Comparison of ENCODE assay signal across 14 mouse cellular contexts in the genomic region with DNA sequence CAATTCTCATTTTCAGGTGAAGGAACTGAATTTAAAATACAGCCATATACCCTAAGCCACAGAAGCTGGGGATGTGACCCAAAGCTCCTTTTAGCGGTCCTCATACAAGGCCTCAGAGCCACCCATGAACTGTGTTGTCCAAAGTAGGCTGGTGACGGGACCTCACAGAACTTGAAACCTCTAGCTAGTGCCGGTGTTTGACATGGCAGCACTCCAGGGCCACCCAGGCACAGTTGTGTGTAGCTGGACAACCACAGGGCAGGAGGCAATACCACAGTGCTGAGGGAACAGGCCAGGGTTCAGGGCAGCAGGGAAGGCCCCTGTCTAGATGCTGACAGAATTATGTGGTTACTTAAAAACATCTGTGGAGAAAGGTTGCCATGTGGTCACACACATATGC.
DNase-seq lines count a peak whose midpoint lies in the region; ATAC-seq lines count a peak whose summit lies in the region.
"Had no signal": no experiment of that assay in that cellular context is flagged by ENCODE, and none has a peak within 500 bp of the region (broad histone marks: within the 10 kb centered on the region; RNA-seq: fewer than 3 reads in every experiment).

No protein-coding gene starts in this region.

- no peaks in the 10 kb centered on the region for H3K9me3 ChIP-seq in liver, embryonic 11.5 days (ENCODE audit: control insufficient read depth, low read length)
- no peaks in the 10 kb centered on the region for H3K9me3 ChIP-seq in liver, embryonic 15.5 days (replicated peaks)
- H3K9me3 ChIP-seq in forebrain, embryonic 12.5 days, result no peaks in the 10 kb centered on the region
- H3K9me3 ChIP-seq: midbrain, embryonic 12.5 days had no signal

- H3K9ac ChIP-seq in liver, embryonic 11.5 days (ENCODE audit: low read depth, low read length), result no peak overlapping the region
- no peak overlapping the region for H3K9ac ChIP-seq in liver, embryonic 15.5 days
- no peak overlapping the region for H3K9ac ChIP-seq in forebrain, embryonic 12.5 days
- H3K9ac ChIP-seq: midbrain, embryonic 12.5 days had no signal

- no peak overlapping the region for H3K4me2 ChIP-seq in liver, embryonic 11.5 days
- H3K4me2 ChIP-seq in liver, embryonic 15.5 days, result no peak overlapping the region
- H3K4me2 ChIP-seq in forebrain, embryonic 12.5 days, result no peak overlapping the region
- H3K4me2 ChIP-seq: midbrain, embryonic 12.5 days had no signal

- peaks cover 9% of the 10 kb centered on the region for H3K4me1 ChIP-seq in liver, embryonic 11.5 days (replicated peaks; ENCODE audit: control insufficient read depth, insufficient read depth, low read length)
- H3K4me1 ChIP-seq in liver, embryonic 15.5 days (replicated peaks), result no peaks in the 10 kb centered on the region
- H3K4me1 ChIP-seq in forebrain, embryonic 12.5 days, result peaks cover 16% of the 10 kb centered on the region

- H3K27me3 ChIP-seq in liver, embryonic 11.5 days (replicated peaks; ENCODE audit: control insufficient read depth, insufficient read depth, low read length), result no peaks in the 10 kb centered on the region
- no peaks in the 10 kb centered on the region for H3K27me3 ChIP-seq in liver, embryonic 15.5 days
- no peaks in the 10 kb centered on the region for H3K27me3 ChIP-seq in forebrain, embryonic 12.5 days
- H3K27me3 ChIP-seq: Patski had no signal

- no peak for ATAC-seq in liver, embryonic 11.5 days (replicated peaks; ENCODE audit: low FRiP score)
- peak; percentile 68 for ATAC-seq in liver, embryonic 15.5 days (ENCODE audit: insufficient read depth)
- ATAC-seq in cerebellum, adult (ENCODE audit: insufficient number of reproducible peaks, low FRiP score, low TSS enrichment), result no peak
- ATAC-seq in forebrain, embryonic 12.5 days (ENCODE audit: low FRiP score), result no peak
- ATAC-seq: Patski had no signal

- H3K4me3 ChIP-seq in liver, embryonic 11.5 days (ENCODE audit: low read depth, low read length), result no peak overlapping the region
- no peak overlapping the region for H3K4me3 ChIP-seq in liver, embryonic 15.5 days (replicated peaks)
- H3K4me3 ChIP-seq in forebrain, embryonic 12.5 days (replicated peaks), result no peak overlapping the region
- H3K4me3 ChIP-seq: midbrain, embryonic 12.5 days had no signal

- H3K36me3 ChIP-seq in liver, embryonic 11.5 days (ENCODE audit: control insufficient read depth, insufficient read depth, low read length), result no peaks in the 10 kb centered on the region
- no peaks in the 10 kb centered on the region for H3K36me3 ChIP-seq in liver, embryonic 15.5 days (replicated peaks)
- H3K36me3 ChIP-seq in forebrain, embryonic 12.5 days (replicated peaks), result no peaks in the 10 kb centered on the region
- H3K36me3 ChIP-seq: midbrain, embryonic 12.5 days had no signal

- no peak overlapping the region for H3K27ac ChIP-seq in liver, embryonic 11.5 days (ENCODE audit: low read depth, low read length)
- H3K27ac ChIP-seq in liver, embryonic 15.5 days (replicated peaks), result no peak overlapping the region
- H3K27ac ChIP-seq in forebrain, embryonic 12.5 days, result no peak overlapping the region
- H3K27ac ChIP-seq: midbrain, embryonic 12.5 days had no signal

- peak; percentile 33 for DNase-seq in adrenal gland, postnatal 10 days
- DNase-seq in adrenal gland, postnatal 36 days, result no peak
- peak; percentile 34 for DNase-seq in liver
- DNase-seq in liver, embryonic 11.5 days (ENCODE audit: low spot score), result no peak
- peak; percentile 47 for DNase-seq in lung, postnatal 36 days
- DNase-seq: cerebellum, adult 9-10 months; layer of hippocampus, postnatal 36 days; right cerebral cortex, postnatal 4 days; thymus, postnatal 14 days had no signal

- WGBS in liver, embryonic 11.5 days, result 81% methylated on average over 3 of the region's 3 CpGs
- WGBS in liver, embryonic 15.5 days (ENCODE audit: insufficient replicate concordance), result 68% methylated on average over 3 of the region's 3 CpGs
- 90% methylated on average over 3 of the region's 3 CpGs for WGBS in forebrain, embryonic 12.5 days

Comparison
In these comparisons a context has a peak if more than half of its experiments do, and no peak if none do; other contexts are left out.
1. DNase-seq: peak in adrenal gland, postnatal 10 days (single experiment), liver (single experiment) and lung, postnatal 36 days (single experiment); none in adrenal gland, postnatal 36 days (0 of 2) and liver, embryonic 11.5 days (single experiment).